Mouse (Mus musculus) monocyte, adult 2 months (primary cell): Measurements from ENCODE around the gene Vcp.

Source experiments
- DNase-seq, 2 experiments: peaks; one replicate each; pipeline ENCODE4 v3.0.0; 2022; ENCODE audit warnings: low spot score in 2 of 2, low read depth in 1 of 2

The Vcp gene

DNA sequence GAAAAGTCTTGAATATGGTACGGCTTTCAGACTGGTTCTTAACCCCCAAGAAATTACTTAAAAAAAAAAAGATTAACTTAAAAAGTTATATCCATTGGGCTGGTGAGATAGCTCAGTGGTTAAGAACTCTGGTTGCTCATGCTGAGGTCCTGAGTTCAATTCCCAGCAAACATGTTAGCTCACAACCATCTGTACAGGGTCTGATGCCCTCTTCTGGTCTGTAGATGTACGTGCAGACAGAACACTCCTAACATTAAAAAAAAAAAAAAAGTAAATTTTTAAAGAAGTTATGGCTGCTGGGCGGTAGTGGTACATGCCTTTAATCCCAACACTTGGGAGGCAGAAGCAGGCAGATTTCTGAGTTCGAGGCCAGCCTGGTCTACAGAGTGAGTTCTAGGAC lies 22.2 kb downstream of the Vcp start:
- no peak for DNase-seq

DNA sequence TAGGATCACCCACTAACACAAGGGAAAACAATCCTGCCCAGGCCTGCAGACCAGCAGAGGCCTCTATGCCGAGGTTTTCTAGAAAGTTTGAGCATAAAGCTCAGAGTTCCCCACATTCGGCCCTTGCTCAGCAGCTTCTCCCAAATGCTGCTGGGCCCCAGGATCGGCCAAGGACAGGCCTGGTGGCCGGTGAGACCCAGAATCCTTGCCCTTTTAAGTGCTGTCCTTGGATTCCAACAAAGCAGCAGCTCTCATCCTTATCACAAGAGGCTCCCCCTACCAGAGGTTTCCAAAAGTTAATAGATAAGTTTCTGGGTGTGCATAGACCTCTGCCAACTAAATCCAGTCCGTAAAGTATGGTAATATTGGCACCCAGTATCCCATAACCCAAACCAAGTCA lies 26.4 kb downstream of the Vcp start:
- DNase-seq = no peak

DNA sequence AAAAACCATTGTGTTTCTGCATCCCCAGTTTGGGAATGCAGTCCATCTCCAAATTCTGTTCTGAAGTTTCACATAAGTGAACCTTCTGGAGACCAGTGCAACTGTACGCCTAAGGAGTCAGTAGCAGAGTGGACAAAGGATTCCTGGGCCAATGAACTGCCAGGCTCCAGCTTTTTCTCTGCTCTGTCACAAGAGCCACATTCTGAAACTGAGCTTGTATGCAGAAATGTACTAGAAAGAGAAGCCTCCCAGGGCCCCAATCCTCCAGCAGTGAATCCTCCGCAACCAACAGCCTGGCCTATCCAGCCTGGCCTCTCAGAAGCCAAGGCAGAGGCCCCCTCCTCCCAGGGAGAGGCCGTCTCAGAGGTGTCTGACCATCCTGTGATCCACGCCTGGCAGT lies 27.4 kb downstream of the Vcp start:
- no peak for DNase-seq

DNA sequence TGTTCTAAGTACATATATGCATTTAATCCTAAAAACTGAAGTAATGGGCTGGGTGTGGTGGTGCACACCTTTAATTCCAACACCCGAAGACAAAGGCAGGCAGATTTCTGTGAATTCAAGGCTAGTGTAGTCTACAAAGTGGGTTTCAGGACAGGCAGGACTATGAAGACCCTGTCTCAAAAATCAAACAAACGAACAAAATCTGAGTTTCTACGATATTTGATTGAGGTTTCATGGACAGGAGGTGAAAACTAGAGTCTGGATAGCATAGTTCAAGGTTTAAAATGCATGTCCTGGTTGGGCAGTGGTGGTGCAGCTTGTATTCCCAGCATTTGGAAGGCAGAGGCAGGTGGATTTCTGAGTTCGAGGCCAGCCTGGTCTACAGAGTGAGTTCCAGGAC lies 31.0 kb downstream of the Vcp start, which contains the start of gene 1700022I11Rik:
TSS of gene 1700022I11Rik (plus strand) at position 301 of the 400 bp plus-strand sequence.
- DNase-seq = no peak

DNA sequence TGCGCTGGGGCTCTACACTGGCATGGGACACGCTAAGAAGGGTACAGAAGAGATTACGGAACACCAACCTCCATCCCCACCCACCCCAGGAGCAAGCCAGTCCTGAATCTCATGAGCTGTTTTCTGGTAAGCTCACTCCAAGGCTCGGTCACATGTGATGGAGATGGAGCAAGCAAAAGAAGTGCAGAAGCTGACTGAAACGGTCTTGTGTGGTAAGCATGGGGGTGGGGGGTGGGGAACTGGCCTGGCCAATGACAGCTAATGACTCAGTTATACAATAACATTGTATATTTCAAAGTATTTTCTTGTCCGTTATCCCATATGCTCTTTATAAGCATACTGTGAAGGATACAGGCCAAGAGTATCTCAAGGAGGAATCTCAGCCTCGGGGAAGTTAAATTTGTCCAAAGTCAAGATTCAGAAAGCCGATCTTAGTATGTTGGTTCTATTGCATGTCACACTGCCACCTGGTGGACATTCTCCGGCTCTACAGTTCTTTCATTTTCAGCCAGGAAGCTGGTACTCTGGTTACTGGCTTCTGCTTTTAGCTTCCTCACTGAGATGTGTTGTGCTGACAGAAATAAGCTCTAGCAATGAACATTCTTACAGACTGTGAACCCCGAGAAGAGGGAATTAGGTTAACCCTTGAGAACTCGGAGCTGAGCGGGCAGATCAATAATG lies 35.1 kb downstream of the Vcp start:
- DNase-seq = peak in 1 of 2 experiments; percentile 23

DNA sequence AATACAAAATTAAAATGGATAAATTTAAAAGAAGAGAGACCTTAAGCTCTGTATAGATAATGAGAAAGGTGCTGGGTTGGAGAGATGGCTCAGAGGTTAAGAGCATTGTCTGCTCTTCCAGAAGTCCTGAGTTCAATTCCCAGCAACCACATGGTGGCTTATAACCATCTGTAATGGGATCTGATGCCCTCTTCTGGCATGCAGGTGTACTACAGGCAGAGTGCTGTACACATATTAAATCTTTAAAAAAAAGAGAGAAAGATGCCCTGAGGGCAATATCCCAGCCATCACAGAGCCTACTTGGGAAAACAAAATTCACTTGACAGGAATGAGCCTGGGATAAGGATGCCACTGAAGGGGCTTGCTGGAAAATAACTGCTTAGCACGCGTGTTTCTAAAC lies 36.8 kb downstream of the Vcp start:
- DNase-seq = no peak

DNA sequence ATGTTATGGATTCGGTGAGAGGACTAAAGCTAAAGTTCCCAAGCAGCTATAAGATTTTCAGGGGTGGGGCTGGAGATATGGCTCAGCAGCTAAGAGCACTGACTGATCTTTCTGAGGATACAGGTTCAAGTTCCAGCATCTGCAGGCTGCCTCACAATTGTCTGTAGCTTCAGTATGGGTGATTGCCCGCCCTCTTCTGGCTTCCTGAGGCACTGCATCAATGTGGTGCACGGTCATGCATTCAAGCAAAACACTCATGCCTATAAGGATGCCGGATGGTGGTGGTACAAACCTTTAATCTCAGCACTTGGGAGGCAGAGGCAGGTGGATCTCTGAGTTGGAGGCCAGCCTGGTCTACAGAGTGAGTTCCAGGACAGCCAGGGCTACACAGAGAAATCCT lies 38.7 kb downstream of the Vcp start:
- DNase-seq = peak in 1 of 2 experiments; percentile 37

DNA sequence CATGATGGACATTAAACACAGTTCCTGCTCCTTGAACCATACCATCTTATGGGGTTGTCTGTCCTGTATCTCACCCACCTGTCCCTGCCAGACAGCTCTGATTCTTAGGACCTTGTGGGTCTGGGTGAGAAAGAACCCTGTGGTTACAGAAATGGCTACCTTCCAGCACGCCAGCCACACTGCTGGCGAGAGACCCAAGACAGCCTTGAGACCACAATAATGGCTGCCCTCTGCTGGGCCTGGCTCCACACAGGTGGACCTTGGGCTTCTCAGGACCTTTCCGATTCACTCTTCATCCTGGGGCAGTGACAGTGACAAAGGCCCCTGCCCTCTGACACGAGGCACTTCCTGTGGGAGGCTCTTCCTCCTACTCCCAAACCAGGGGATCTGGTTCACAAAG lies 40.9 kb downstream of the Vcp start:
- no peak for DNase-seq

DNA sequence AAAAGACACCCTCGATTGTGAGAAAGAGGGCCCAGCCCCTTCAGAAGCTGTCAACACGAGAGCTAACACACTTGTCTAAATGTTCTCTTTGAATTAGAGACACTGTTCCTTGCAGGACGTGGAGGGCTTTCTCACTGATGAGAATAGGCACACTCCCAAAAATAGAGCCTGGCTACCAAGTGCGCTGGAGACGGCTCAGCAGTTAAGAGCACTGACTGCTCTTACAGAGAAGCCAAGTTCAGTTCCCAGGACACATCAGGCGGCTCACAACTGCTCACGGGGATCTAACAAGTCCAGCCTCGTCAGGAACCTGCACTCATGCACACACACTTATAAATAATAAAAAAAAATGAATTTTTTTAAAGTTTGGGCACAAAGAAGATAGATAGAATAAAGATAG lies 41.4 kb downstream of the Vcp start:
- no peak for DNase-seq

DNA sequence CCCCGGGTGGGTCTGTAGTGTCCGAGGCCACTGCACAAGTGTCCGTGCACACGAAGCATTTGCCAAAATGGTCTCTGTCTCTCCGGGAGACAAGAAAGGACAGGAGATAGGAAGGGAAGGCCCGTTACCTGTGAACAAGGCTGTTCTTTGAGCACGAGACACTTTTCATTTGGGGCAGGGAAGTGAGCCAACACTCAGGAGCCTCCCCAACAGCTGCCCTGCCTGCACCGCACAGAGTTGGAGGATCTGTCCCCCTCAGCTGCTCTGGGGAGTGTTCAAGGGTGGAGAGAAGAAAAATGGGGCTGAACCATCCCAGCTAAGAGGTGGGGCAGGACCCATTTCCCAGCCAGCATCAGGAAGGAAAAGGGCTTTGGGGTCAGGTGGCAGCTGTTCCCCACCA lies 42.3 kb downstream of the Vcp start:
- no peak for DNase-seq

DNA sequence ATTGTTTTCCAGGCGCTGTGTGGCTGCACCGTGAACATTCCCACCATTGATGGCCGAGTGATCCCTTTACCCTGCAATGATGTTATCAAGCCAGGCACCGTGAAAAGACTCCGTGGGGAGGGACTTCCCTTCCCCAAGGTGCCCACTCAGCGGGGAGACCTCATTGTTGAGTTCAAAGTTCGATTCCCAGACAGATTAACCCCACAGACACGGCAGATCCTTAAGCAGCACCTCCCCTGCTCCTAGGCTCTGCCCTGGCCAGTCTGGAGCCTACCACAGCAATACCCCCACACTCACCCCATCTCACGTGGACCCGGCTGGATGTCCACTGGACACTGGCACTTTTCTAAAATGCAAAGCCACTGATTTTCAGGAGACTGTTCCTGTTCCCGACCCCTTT lies 43.0 kb downstream of the Vcp start:
- DNase-seq = no peak

DNA sequence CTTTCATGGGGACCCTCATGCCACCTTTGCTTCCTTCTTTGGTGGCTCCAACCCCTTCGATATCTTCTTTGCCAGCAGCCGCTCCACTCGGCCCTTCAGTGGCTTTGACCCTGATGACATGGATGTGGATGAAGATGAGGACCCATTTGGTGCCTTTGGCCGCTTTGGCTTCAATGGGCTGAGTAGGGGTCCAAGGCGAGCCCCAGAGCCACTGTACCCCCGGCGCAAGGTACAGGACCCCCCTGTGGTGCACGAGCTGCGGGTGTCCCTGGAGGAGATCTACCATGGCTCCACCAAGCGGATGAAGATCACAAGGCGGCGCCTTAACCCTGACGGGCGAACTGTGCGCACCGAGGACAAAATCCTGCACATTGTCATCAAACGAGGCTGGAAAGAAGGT lies 43.7 kb downstream of the Vcp start:
- no peak for DNase-seq

DNA sequence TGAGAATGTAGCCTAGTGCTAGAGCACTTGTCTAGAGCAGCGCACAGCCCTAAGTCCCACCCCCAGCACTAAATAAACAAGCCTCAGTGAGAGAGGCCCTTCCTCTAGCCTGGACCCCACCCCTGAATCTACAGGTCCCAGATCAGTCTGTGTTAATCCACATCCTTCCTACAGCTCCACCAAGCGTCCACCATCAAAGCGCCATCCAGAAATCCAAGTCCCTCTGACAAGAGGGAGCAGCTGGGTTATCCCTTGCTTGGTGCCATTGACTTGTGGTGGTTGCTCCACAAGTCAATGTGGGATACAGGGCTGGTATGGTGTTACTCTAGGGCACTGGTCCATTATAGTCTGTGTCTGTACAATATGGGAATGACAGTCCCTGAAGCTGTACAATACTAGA lies 45.1 kb downstream of the Vcp start:
- DNase-seq = no peak

DNA sequence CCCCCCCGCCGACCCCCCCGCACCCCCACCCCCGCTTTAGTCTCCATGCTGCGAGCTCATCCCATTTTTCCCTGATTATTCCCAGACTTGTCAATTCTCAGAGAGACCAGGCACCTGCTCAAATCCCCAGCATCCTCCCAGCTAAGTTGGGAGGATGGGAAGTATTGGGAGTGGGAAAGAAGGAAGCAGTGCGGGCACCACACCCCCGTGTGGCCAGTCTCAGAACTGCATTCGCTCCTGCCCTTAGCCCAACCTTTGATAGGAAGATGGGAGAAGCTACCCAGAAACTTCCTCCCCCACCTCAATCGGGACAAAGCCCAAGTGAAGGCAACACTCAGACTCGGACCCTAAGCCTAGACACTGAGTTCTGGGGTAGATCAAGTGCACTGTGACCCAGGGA lies 46.0 kb downstream of the Vcp start:
- DNase-seq = no peak

DNA sequence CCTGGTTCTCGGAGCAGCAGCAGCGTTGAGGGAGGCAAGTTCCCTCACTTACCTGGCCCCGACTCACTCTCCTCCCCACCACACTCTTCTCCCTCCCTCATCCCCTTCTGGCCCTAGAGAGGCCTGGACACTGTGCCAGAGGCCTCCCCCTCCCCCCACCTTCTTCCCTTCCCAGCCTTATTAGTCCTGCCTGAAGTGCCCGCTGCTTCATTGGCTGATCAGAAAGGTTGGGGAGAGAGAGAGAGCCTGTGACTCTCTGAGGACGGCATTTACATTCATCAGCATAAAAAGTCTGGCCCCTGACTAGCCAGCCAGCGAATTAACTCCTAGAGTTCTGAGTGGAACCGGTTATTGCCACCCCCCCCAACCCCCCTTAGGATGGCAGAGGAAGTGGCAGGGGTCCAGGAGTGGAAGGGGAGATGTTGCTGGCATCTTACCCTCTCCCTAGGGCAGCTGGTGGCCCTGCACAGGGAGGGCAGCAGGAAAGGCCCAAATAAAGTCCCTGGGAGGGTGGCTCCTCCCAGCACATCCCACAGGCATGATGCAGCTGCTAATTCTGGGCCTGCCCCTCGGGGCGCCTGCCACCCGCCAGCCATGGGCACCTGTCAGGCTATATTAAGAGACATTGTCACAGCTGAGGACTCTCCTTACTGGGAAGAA lies 46.7 kb downstream of the Vcp start:
- no peak for DNase-seq

DNA sequence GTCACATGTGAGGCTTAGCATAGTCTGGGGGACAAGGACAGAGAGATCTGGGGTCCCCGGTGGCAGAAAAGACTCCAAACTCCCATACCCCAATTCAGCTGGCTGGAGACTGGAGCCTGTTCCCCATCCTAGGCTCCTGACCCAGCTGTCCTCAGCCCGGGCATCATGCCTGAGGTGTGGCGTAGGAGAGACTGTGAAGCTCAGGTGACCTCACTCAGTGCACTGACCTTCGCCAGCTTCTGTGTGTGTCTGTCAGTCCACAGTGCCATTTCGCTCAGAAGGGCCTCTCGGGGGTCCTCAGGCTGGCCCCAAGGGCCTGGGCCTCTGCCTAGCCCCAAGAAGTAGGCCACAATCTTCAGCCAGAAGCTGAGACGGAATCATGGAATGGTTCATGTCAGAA lies 47.7 kb downstream of the Vcp start:
- no peak for DNase-seq

DNA sequence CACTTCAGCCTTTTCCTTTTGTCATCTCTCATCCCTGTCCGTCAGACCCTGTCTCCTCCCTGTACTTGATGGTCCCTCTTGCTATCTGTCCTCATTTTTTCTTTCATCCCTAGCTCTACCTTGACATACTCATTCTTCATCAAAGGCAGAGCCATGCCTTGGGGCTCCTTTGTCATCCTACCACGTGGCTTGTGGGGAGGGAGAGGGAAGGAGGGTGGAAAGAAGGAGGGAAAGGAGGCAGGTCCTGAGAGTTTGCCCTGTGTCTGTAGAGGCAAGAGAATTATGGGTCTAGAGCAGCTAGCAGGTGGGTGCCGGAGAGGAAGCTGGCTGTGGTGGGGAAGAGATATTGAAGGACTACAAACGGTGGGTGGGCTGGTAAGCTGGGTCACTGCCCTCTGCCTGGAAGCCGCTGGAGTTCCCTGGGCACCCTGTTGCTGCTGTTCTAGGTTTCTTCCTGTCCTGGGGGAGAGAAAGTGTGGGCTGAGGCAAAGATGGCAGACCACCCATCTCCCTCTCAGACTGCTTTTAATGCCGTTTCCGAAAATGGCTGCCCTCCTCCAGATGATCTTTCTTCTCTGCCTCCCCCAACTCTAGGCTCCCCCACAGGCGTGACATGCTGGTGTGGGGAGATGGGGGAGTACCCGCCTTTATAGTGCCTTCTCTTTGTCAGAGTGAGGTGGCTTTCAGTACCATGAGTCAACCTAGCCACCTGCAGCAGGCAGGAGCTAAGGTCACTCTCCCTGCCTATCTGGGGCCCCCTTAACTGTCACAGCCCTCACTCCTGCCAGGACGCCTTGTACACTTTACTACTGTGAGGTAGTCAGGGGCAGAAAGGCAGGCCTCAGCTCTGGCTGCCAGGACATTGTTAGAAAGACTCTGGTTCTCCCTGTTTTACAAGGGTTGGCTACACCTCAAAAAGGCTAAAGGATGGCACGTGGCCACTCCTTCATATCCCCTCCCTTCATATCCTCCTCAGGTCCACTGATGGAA lies 48.8 kb downstream of the Vcp start:
- no peak for DNase-seq

DNA sequence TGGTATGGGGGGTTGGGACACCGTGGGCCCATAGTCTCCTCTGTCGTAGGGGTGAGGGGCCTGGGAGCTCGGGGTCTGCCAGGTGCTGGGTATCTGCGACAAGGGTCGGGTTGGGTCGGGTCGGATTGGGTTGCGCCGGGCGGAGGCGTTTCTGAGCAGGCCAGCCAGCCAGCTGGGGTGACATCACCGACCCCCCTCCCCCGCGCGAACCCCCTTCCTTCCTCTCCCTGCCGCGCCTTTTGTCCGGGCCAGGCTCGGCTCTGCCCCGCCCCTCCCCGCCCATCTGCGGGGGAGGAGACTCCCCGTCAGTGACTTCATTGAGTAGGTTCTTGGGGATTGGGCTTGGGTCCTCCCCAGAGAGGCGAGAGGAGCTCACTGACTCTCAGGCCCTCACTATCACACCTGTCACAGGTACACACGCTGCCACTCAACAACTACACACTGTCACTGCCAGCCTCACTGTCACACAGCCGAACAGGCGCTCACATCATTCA lies 50.2 kb downstream of the Vcp start:
- DNase-seq = peak; percentile 42 to 75

DNA sequence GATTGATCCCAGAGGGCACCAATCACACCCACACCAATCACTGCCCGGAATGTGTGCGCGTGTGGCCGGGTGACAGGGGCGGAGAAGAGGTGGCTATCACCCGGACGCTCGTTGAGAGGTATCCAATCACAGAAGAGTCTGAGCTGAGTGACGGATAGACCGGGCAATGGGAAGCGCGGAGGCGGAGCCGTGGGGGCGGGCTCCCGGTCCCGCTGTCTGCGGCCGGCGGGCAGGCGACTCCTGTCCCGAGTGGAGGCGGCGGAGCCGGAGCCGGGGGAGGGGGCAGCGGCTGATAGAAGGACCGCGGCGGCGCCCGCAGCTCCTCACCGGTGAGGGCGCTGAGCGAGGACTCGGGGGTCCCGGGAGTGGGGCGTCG lies 50.6 kb downstream of the Vcp start, which contains the start of gene Dnajb5:
TSS of gene Dnajb5 (plus strand) at position 139 of the 376 bp plus-strand sequence.
- peak; percentile 88 to 97 for DNase-seq

DNA sequence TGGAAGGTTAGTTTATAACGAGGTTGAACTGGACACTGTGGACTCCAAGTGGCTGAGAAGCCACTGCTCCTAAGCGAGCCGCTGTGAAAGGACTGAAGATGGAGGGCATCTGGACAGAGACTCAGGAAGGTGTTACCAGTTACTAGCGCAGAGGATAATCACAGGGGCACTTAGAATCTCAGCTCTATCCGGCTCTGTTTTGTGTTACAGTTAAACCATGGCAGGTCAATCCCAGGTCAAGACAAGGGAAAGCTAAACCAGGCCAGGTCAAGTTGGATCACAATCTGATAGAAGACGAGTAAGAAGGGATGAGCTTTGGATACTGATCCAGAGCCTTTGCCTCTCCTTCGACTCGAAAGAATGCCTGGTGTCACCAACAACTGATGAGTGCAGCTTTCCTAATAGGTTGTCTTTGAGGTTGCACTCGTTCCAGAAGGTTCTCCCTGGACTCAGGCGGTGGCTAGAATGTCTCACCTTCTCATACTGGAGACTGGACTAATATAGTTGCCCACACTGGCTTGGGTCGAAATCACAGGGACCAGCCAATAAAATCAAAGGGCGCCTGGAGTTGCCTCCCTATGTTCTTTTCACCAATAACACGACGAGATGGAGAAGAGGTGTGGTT lies 51.1 kb downstream of the Vcp start:
- DNase-seq = no peak

DNA sequence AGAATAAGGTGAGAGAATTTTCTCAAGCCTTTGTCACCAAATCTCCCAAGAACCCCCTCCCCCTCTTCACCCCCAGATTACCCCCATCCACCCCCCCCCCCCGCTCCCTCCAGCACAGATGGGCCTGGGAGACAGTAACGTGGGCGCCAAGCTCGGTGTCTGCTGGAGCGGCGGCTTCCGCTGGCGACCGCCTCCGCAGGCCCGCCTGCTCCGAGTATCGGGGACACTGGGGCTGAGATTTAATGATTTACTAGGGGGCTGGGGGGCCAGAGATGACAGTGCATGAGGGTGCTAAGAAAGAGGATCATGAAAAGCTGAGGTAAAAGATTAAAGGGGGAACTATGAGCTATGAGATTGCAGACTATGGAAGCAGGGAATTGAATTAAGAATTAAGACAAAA lies 51.8 kb downstream of the Vcp start:
- DNase-seq = no peak
